Mouse (Mus musculus): ENCODE measurements at regions not wholly inside any gene's neighbourhood (a gene's known extent, or its start where the extent isn't known, plus 50 kb on each side); places are given as distances from the start of the nearest gene placed in this dataset.

- CTCF ChIA-PET, result interaction anchor here (0.7 kb wide), 1 partner anchor 12 kb away, joined by 3 read pairs; no protein-coding TSS in a partner anchor
Measured at GRCm38 (mm10) chr11:105538421-105539210, 51.2 kb upstream of the Tanc2 start.

GRCm38 (mm10) chr11:105532616-105533015 lies 57.2 kb upstream of the Tanc2 start:
- CTCF ChIA-PET, result interaction anchor here (0.5 kb wide), 1 partner anchor 74 kb away, joined by 3 read pairs; no protein-coding TSS in a partner anchor

GRCm38 (mm10) chr11:105530711-105531157 lies 59.1 kb upstream of the Tanc2 start:
- CTCF ChIA-PET, result interaction anchor here (0.7 kb wide), 1 partner anchor 17 kb away, joined by 4 read pairs; no protein-coding TSS in a partner anchor

- CTCF ChIA-PET, result no interaction called here
Measured at GRCm38 (mm10) chr11:105526066-105526465, 63.7 kb upstream of the Tanc2 start.

- CTCF ChIA-PET, result no interaction called here
Measured at GRCm38 (mm10) chr11:105525608-105526007, 64.2 kb upstream of the Tanc2 start.

GRCm38 (mm10) chr11:105524400-105524799 lies 65.4 kb upstream of the Tanc2 start:
- CTCF ChIA-PET, result no interaction called here

GRCm38 (mm10) chr11:105523765-105524164 lies 66.0 kb upstream of the Tanc2 start:
- CTCF ChIA-PET, result no interaction called here

- CTCF ChIA-PET, result no interaction called here
Measured at GRCm38 (mm10) chr11:105520398-105520797, 63.9 kb upstream of the March10 start.

GRCm38 (mm10) chr11:105513275-105513674 lies 56.7 kb upstream of the March10 start:
- CTCF ChIA-PET, result no interaction called here

GRCm38 (mm10) chr11:105510626-105511025 lies 54.1 kb upstream of the March10 start:
- CTCF ChIA-PET, result no interaction called here

- CTCF ChIA-PET, result no interaction called here
Measured at GRCm38 (mm10) chr11:105510056-105510455, 53.5 kb upstream of the March10 start.

- CTCF ChIA-PET, result no interaction called here
Measured at GRCm38 (mm10) chr11:105508660-105509038, 52.1 kb upstream of the March10 start.

- CTCF ChIA-PET, result no interaction called here
Measured at GRCm38 (mm10) chr11:105507972-105508659, 51.6 kb upstream of the March10 start.

- CTCF ChIA-PET, result no interaction called here
Measured at GRCm38 (mm10) chr11:105507332-105507971, 50.9 kb upstream of the March10 start.
